Mouse (Mus musculus) layer of hippocampus, postnatal 25 days (tissue): ENCODE data around the gene Samhd1. TPM values are rescaled to one million over a fixed set of nuclear protein-coding genes. Genes with fewer than 3 reads are reported as not detected.

Experiments used
- DNase-seq, 2 experiments: peaks; one replicate each; pipeline ENCODE4 v3.0.0; 2022; ENCODE audit warnings: mixed read lengths in 2 of 2, low spot score in 1 of 2; ENCODE audit errors: extremely low spot score in 1 of 2
- total RNA-seq, 2 experiments: library from RNA; stranded (reverse); gene quantifications; 2 replicates each; pipeline ENCODE4 v1.2.3; 2021

The Samhd1 gene
- total RNA-seq, 2 experiments from 2014 or later, result 11.4 to 12.3 TPM

DNA sequence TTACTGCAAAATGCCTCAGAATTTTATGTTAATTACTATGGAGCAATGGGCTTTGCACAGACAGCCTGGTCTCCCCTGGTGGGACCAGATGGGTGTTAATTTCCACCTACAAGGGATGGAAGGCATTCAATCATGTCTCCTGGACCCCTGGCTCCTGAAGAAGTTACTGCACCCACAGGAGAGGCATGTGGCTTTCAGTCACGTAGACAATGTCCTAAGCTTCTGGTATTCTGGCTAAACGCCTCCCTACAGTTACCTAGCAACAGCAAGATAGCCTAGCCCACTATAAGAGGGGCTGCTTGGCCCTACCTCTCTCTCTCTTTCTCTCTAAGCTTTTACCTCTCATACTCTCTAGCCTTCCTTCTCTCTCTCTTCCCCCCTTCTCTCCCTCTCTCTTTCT lies 32.8 kb downstream of the Samhd1 start:
- DNase-seq, result no peak

DNA sequence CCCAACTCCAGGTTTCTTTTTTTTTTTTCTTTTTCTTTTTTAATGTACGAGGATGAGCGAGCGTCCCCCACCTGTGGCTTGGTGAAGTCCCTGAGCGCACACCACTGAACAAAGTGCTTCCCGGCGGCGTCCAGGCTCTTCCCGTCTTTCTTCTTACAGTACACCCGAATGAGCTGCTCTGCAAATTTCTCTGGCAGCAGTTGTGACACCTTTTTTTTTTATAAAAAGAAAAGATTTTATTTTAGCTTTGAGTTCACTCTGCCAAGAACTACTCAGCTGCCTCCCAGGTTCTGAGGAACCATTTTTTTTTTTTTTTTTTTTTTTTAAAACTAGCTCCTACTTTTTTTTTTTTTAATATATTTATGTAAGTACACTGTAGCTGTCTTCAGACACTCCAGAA lies 33.4 kb downstream of the Samhd1 start:
- DNase-seq, result no peak

DNA sequence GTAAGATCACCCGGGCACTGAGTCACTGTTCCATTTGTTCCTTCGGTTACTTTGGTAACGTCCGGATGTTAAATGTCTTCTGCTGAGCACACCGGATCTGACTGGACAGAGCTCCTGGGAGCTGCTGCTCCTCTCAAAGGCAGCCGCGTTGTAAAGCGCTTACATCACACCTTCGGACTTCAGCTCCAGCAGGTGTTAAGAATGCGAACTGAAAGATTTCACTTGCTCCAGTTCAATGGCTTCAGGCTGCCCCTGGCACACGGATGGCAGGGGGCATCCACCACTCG lies 34.8 kb downstream of the Samhd1 start:
- no peak for DNase-seq

DNA sequence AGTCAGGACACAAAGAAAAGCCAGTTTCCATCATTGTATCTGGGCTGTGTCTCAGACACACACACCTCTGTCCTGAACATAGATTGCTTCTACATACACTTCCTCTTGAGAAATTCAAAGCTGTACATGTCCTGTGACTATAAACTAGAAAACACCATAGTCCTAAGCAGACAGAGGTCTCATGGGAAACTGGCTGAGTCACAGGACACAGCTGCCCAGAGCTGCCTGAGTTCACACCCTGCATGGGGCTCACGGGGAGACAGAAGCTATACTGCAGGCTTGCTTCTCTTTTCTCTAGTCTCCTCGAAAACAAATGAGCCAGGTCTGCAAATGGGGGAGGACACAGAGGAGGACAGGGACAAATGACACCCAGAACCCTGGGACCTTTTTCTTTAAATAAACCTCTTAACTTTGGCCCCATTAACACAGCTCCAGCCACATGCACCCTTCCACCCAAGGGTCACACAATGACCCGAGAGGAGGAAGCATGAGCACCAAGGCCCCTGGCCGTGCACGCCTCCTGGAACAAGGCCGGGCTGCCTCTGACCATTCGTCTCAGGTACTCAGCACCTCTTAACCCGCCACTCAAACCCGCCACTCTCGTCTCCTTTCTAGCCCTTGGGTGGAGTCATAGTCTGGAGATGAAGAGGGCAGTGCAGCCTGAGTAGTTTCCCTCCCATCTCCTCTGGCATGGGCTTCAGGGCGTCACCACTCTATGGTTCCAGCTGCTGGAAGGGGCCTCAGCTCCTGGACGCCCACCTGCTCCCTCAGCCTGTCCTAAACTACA lies 35.3 kb downstream of the Samhd1 start:
- no peak for DNase-seq

DNA sequence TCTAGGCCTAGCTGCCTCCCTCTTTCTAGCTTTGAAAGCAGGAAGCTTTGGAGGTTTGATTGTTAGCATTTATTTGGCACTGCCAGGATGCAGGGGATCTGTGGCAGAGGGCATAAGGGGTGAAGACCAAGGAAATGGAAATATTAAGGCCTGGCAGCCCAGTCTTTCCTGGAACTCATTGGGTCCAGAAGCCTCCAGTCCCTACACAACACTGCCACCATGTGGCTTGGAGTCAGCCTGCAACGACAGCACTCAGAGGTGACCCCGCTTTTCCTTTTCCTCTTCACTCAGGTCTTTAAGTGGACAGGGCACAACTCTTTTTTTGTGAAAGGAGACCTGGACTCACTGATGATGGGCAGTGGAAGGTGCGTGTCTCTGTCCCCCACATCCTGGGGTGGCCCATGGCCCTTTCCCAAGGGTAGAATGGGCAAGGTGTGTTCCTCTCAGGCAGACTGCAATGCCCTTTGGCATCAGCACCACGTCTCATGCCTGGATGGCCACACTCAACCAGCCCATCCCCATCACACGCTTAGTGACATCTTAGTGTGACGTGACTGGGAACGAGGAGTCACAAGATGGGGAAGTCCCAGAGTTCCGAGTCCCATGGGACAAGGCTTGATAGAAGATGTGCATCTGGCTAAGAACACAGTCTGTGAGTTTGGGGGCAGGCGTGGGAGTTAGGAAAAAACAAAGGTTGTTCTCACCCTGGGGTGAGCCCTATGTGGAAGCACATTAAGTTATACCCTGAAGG lies 39.9 kb downstream of the Samhd1 start:
- peak in 1 of 2 experiments; percentile 82 for DNase-seq

DNA sequence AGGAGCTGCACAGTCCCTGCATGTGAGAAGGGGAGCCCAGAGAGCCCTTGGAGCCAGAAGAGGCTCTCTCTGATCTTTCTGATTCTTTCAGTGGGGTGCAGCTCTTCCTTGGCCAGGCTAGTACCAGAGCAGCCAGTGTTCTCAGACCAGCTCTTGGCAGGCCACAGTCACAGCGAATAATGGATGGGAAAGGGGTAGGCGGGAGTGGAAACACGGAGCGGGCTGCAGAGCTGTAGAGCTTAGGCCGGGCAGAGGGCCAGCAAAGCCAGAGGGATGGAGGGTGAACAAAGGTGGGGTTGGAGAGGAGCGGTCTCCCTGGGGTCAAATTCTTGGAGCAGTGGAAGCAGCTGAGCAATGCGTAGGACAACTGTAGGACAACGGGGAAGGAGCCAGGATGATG lies 43.0 kb downstream of the Samhd1 start:
- peak in 1 of 2 experiments; percentile 40 for DNase-seq

DNA sequence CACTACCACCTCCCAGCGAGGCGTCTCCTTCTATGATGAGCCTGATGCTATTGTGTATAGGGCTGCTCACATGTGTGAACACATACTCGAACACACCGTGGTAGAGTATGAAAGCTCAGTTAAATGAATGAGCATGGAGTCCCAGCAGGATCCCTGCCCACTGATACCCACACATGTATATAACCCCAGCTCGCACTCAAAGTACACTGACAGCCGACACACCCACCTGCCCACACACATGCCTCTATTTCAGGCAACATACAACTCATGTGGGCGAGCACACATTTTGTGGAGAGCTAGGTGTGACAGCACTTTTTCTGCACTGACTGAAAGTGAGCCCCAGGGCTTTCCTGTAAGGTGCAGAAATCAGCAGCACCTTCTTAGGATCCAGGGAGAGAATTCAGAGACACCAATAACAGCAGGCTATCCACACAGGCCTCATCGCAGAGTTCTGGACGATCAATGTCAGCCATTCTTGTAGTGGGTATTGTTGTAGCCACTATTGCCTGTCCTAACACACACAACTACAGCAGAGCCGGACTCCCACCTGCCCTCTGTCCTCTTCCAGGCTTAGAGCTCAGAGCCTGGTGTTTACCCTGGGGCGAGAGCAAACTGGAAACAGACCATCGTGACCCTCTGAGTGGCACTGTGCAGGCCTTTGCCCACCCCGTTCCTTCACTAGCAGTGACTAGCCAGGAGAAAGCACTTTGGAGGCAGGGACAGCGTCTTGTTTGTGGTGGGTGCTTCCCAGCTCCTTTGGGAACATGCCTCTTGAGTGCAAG lies 47.3 kb downstream of the Samhd1 start:
- DNase-seq, result no peak

DNA sequence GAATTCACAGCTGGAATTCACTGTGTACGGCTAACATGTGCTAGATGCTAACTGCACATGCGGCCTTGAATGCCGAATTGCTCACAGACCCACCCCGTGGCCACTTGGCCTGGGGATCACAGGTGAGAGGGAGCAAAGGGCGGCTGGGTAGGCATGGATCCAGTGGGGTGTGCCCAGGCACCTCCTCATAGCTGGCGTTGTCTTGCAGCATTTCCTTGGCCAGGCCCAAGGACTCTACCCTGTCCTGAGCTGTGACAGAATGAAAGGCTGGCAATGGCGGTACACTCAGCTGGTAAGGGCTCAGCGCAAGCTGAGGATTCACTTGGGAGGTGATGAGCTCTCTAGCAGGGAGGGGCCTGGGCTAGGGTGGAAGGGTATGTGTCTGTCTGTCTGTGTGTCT lies 48.3 kb downstream of the Samhd1 start, which contains the start of gene Tldc2:
Tldc2 (plus strand) TSS at position 260 of the 400 bp plus-strand sequence.
- no peak for DNase-seq

DNA sequence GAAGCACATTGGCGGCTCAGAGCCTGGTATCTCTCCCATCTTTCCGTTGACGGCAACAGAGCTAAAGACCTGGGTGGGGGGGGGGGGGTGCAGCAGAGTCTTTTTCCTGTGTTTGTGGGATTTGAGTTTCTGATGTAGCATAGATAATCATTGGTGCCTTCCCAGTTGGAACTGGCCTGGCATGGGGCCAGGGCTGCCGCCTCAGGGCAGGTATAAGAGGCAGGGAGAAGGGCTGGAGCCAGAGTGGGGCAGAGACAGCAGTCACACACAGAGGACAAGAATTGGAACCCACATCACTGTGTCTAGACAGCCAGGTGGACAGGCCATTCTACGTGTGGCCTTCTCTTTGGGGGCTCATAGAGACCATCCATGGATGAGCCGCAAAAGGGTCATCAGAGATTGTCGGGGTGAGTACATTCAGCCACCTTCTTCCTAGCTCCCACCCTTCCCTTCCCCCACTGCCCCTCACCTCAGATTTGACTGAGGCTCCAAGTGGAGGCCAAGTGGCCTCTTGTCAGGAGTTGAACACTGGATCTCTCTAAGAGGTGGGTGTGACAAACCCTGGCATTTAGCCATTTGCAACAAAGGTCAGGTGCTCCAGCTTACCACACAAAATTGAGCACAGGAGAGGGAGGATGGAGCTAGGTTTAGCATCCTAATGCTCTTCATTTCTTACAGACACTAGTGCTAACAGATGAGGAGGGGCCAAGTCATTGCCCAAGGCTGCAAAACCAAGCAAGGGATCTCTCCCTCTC lies 50.1 kb downstream of the Samhd1 start:
- no peak for DNase-seq

DNA sequence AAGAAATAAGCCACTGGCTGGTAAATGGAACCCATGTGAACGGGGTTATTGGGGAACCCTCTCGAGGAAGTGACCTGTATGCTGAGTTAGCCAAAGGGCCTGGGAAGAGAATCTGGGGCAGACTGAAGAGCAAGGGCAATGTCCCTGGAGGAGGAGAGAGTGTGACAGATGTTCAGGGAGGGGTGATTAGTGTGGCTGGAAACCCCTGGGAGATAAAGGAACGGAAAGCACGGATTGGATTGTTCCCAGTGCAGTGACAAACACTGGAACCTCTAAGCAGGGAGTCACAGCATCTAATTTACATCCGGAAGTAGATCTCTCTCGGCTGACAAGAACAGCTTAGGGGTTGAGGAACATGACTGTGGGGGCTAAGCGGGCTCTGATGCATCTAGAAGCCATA lies 53.1 kb downstream of the Samhd1 start:
- no peak for DNase-seq

DNA sequence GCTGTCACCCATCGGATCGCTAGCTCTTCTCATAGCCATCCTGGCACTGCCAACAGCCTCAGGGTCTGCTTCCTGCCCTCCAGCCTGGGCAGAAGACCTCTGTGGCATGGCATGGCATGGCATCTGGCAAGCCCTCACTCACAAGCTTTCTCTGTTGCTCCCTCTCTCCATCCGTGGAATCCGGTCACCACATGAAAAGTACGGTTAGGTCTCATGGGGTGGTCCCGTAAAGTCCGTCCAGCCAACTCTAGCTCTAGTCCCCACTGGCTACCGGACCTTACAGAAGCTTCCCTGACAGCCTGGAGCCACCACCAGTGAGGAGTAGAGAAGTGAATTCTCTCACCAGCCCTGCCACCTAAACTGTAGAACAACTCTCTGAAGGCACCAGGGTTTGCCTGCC lies 53.7 kb downstream of the Samhd1 start:
- DNase-seq, result no peak

DNA sequence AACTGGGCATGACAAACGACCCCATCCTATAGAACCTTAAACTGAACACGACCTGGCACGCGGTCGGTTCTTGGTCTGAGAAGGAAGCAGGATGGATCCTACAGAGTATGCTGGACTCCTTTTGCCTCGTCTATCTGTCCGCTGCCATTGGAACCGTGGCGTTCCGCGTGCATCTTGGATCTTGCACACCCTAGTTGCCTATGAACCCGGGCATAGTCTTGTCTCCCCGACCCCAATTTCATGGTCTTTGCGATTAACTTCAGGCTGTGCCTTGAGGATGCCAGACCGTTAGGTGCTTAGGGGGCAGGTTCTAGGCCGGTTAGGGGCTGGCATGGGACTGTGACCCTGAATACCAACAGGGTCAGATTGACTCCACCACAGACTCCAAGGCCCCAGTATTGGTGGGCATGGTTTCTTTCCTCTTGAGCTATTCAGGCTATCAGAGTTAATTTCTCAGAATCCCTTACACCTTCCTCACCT lies 55.3 kb downstream of the Samhd1 start:
- no peak for DNase-seq

DNA sequence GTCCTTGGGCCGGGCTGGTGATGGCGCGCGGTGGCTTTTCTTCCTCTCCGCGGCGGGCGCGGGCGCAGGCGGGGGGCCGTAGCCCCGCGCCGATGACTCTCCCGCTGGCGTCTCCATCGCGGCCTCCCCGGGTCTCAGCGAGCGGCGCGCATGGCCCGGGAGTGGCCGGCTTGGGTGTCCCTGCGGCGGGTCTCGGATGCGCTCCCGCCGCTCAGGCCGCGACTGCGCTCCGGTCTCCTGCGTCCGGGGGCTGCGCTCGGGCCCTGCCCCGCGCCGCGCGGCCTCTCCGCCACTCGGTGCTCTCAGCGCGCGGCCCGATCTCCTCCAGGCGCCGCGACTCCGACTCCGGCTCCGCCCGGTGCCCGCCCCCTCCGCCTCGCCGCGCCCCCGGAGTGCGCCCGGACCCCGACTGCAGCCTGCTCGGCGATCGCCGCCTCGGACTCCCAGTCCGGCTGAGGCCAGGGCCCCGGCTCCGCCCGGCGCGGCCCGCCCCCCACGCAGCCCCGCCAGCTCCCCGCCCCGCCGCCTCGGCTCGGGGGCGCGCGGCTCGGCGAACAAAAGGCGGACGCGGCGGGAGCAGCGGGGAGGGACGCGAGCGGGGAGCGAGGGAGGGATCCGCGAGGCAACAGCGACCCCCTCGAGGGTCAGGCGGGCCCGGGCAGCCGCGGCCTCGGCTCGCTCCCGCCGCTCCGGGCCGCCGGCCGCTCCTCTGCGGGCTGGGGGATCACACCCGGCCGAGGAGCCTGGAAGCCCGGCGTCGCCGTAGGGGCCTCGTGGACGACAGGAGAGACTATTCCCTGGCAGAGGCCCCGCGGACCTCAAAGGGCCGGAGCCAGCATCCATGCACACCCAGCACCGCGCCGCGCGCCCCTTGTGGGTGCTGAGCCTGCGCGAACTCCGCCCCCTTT lies 56.0 kb downstream of the Samhd1 start, which contains the start of gene Soga1:
Soga1 (minus strand) TSS at position 462 of the 908 bp plus-strand sequence.
- peak; percentile 68 to 73 for DNase-seq

DNA sequence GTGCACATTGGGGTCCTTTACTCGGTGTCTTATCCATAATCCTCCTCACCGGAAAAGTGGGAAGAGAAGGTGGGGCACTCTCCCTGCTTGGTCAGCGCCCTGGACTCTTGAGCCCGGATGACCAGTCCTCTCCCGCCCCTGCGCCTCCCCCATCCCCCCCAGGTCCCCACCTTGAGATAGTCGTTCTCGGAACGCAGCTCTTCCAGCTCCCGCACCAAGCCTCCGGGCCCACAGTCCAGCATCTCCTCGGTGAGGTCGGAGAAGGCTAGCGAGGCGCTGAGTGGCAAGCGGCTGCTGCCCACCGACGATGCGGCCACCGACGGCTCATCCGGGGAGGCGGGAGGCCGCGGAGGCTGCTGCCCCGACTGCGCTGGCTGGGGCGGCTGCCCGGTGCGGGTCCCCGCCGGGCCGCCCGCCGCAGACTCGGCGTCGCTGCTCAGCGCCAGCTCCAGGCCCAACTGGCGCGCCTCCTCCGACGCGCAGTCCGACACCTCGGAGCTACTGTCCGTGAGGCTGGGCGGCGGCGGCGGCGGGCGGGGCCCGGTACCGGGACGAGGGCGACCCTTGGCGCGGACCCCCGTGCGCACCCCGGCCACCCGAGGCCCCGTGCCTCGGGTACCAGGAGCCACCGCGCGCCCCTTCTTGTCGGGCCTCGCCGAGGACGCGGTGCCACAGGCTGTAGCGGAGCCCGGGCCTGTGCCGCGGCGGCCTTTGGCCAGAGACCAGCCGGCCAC lies 56.8 kb downstream of the Samhd1 start:
- DNase-seq, result no peak

DNA sequence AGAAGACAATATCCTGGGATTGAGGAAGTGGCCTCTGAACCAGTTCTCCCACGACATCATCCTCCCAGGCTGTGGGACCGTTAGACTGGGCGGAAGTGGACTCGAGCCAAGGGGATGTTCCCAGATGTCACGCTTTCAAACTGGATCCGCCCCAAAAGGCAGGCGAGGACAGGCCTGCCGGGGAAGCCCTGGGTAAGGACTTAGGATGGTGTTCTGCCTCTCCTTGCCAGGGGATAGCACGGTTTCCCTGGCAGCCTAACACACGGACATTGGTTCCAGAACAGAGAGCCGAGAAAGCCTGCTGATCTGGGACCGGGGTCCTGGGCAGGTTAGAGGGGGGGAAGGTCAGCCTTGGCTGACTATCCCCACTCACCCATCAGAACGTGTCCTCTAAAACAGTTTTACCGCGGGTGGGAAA lies 57.4 kb downstream of the Samhd1 start:
- peak in 1 of 2 experiments; percentile 58 for DNase-seq

DNA sequence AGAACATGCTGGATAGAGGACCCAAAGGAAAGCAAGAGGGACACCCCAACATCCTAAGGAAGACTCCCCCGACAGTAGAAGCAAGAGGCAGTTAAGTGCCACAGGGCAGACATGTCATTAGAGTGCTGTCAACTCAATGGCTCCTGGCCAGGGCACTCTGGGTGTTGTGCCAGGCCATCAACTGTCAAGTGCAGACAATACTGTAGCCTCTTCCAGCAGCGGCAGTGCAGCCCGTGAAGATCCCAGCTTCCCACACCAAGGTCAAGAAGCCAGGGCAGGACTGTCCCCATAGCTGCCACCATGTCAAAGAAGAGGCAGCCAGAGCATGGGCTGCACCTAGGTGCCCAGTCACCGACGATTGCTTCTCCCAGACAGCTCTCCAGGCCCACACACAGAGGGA lies 57.9 kb downstream of the Samhd1 start:
- DNase-seq, result peak in 1 of 2 experiments; percentile 38

DNA sequence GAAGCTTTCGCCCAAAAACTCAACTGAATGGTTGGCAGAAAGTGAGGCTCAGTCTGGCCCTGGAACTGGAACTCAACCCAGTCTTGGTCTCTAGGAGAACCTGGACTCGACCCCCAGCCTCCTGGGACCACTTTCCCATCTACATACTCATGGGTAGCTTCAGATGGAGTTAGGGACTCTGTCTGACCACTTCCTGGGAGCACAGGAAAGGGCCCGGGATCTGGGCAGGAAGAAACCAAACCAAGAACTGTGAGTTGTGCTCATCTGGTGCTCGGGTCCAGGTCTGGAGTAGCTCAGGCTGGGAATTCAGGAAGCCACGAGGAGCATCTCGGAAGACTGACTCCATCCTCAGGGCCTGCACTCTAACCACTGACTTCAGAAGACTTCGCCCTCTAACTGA lies 58.5 kb downstream of the Samhd1 start:
- no peak for DNase-seq

DNA sequence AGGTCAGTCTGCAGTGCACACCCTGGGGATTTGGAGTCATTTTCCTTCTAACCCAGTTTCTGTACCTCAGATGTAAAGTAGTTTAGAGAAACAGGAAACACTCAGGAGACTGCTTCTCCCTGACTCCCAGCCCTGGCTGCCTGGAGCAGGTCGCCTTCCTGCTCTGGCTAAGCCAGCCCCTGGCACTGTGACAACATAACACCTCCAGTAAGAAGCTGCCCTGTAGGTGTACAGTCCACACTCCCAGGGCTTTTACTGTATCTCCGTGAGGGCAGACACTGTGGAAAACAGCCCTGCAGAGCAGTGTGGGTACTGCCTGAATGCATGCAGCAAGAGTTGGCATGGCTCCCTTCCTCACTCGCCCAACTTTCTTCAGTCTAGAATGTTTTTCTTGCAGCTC lies 59.4 kb downstream of the Samhd1 start:
- no peak for DNase-seq

DNA sequence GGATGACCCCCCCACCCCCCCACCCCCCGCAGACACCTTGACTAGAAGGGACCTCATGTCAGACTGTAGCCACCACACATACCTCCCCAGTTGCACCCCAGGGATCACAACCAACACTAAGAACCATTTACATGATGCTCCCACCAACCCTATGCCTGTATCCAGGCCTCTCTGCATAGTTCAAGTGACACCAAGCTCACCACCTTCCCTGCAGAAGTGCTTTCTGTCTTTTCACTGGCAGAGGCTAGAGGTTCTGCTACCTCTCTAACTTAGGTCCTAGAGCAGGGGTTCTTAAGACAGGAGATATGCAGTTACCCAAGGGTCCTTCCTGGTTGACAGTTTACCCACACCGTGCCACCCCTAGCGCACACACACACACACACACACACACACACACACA lies 59.8 kb downstream of the Samhd1 start:
- DNase-seq, result no peak
